Mouse (Mus musculus): Measurements from ENCODE around the gene Prkg2.

The Prkg2 gene

GRCm38 (mm10) chr5:99036596-99037441, at the start of gene Prkg2:
Prkg2 (minus strand) TSS chr5:99037351.
- no peak for DNase-seq

GRCm38 (mm10) chr5:99083955-99084354, 46.8 kb upstream of the Prkg2 start:
- DNase-seq = no peak

DNA sequence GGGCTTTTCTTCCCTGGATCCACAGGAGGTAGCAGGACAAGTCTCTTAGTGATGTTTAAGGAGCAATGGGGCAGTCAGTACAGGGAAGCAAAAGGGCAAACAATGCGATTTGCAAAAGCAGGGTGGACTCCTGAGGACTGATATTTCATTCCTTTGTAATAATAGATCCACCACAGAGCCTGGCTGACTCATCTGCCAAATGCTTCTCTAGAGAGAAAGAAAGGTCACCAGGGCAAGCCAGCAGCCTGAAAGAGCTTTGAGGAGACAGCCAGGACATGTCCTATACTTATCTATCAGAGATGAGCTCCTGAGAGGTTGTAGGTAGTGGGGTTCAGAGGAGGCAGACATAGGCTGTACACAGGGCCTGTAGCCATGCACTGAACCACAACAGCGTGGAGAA, 41.2 kb upstream of the Prkg2 start:
- no peak for DNase-seq

- no peak for DNase-seq
Measured at GRCm38 (mm10) chr5:99068391-99068790, 31.2 kb upstream of the Prkg2 start.

- DNase-seq = no peak
Measured at GRCm38 (mm10) chr5:99062582-99062981, 25.4 kb upstream of the Prkg2 start.

DNA sequence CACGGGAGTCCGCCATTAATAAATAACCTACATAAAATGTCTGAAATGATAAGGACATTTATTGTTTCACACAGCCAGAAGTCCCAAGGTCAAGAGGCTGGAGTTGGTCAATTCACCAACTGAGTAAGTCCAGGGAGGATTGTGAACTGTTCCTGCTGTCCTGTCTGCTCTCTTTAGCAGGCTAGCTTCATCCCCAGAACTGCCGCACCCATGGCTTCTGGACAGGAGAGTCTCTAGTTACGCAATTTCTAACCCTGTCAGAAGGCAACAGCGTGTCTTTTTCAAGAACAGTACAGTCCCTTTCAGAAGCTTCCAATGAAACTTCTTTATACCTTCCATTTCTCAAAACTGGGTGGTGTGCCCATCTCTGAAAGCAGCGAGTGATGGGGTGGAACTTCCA, 1.9 kb upstream of the Prkg2 start:
- DNase-seq = no peak

- DNase-seq = no peak
Measured at GRCm38 (mm10) chr5:99037442-99037811, 276 bp upstream of the Prkg2 start.

GRCm38 (mm10) chr5:99035961-99036360, 1.2 kb downstream of the Prkg2 start:
- no peak for DNase-seq

- no peak for DNase-seq
Measured at GRCm38 (mm10) chr5:99031551-99032149, 5.5 kb downstream of the Prkg2 start.

DNA sequence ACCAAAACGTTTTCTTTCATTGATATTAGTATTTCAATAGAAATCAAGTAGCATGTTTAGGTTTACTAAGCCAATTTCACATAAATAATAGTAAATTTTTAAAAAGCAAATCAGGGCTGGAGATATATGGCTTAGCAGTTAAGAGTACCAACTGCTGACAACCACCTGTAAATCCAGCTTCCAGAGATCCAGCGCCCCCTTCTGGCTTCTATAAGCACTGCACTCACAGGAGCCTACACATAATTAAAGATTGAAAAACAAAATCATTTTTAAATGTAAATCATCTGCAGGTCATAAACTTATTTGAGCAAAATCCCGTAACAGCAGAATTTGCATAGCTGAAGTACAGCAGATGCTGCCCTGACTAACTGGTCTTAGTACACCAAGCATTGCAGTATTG, 10.8 kb downstream of the Prkg2 start:
- no peak for DNase-seq

- DNase-seq = no peak
Measured at GRCm38 (mm10) chr5:99019709-99020108, 17.4 kb downstream of the Prkg2 start.

- DNase-seq = no peak
Measured at GRCm38 (mm10) chr5:99015140-99015539, 22.0 kb downstream of the Prkg2 start.

DNA sequence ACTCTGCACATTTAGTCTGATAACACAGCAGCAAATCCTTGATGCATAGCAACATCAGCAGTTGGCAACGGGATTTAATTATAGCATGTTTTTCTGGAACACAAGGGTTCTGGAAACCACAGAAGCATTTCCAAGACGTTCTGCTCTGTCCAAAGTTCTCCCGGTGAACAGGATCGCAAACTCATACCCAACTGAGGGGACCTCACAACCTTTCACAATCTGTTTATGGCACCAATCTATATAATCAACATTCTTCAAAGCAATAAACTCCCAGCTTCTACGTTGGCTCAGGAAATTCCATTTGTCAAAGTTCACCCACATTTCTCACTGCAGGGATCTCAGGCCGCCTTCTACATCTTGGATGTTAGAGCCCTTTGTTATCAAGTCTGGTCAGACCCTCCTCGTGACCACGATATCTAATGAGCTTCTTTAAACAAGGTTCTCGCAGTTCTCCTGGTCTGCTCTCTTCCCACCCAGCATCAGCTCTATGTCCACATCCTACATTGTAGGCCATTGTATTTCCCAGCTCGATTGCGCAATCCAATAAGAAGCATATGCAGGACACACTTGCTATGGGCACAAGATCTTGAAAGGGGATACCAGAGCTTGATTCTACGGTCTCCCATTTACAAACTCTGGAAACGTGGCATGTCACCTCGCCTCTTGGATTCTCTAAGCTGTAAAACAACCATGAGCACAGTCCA, 26.6 kb downstream of the Prkg2 start:
- DNase-seq = no peak

- no peak for DNase-seq
Measured at GRCm38 (mm10) chr5:98998104-98998503, 39.0 kb downstream of the Prkg2 start.

DNA sequence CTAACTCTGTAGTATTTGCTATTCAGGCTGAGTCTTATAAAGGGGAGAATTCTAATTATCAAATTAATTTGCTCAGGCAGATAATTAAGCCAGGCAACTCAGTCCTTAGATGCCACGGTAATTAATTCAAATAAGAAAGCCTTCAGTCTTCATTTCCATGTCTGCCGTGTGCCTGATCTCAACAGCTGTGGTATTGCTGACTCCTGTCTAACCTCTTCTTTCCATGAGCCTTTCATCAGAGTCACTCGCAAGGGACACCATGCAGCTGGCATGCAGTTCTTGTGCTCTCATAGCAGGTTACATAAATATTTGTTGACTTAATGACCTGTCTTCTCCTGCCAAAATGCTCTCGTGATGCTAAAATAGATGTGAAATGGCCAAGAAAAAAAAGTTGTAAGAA, 41.4 kb downstream of the Prkg2 start:
- DNase-seq = no peak

- DNase-seq = no peak
Measured at GRCm38 (mm10) chr5:98991600-98991999, 45.6 kb downstream of the Prkg2 start.

DNA sequence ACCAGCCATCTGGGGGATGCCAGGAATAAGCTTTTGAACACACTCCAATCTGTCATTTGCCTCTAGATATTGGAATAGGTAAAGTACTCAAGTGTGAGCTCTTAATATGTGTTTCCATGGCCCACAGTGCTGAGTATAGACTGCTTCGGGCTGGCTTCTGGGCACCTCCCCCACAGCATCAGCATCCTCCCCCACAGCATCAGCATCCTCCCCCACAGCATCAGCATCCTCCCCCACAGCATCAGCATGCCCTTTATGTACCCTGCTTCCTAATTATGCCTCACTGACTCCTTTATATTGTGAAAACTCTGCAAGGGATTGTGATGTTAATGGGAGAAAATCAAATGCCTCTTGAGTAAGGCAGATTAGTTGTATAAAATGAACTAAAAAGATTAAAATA, 49.5 kb downstream of the Prkg2 start:
- DNase-seq = no peak

DNA sequence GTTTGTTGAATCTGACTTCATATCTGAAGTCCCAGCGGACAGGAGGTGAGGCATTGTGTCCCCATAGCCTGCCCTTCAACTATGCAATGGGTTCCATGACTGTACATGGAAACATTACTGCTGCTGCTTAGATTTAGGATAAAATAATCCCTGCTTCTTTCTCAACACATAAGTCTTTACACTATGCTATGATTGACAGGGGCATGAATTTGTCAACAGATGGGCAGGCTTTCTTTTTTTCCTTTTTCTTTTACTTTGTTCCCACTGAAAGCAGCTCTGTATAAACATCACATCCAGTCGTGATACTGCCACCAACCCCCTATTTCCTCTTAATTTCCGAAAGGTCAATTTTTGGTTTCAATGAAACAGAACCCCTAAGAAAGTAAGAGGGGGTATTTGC, 50.0 kb downstream of the Prkg2 start:
- no peak for DNase-seq

DNA sequence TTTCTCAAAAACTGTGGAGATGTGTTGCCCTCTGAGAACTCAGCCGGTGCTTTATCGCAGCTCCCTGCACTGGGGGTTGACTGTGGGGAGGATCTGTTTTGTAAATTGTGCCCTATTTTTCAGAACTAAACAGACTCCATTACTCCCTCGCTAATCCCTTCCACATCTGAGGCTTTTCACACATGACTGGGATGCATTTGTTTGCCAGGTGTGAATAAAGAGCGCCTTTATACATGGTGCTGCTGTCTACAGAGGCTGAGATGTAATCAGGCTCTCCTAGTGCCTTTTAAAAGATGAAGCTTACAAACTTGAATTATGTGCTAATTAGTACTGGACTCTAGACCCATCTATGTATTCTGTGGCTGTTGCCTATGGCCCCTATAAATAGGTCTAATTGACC, 50.7 kb downstream of the Prkg2 start:
- DNase-seq = no peak

DNA sequence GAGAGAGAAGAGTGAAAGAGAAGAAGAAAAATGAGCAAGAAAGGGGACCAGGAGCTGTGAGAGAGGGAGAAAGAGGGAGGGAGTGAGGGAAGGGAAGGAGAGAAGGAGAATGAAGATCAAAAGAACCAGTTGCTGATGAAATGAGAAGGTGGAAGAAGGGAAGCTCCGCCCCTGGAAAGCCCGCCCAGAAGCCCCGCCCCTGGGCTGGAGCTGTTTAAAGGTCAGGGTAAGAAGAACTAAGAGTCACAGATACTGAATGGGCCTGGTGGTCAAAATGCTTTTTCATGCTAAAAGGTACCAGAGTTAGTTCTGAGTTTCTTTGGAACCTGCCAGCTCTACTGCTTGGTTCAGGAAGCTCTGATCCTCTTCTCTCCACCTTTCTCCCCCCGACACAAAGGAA, 51.1 kb downstream of the Prkg2 start:
- no peak for DNase-seq

DNA sequence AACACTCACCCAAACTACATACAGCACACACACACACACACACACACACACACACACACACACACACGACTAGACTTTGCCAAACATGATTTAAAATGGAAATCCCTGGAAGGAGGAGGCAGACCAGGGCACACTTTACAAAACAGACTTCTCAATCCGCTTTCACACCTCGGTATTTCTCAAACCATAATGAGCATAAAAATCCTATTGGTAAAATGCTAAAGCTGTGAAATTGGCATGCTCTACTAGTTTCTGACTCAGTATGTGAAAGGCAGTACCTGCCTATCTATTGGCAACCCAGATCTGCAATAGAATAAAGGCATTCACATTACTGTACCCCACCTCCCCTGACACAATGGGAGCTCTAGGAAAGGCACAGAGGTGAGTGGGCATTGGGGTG, 52.1 kb downstream of the Prkg2 start:
- DNase-seq = no peak

- DNase-seq = no peak
Measured at GRCm38 (mm10) chr5:98981304-98981703, 55.8 kb downstream of the Prkg2 start.

GRCm38 (mm10) chr5:98978316-98978715, 58.8 kb downstream of the Prkg2 start:
- no peak for DNase-seq

All from cerebellum, adult 11-12 months (tissue).